Mouse (Mus musculus): Measurements from ENCODE around the gene Mrps18c.

Gene Mrps18c

DNA sequence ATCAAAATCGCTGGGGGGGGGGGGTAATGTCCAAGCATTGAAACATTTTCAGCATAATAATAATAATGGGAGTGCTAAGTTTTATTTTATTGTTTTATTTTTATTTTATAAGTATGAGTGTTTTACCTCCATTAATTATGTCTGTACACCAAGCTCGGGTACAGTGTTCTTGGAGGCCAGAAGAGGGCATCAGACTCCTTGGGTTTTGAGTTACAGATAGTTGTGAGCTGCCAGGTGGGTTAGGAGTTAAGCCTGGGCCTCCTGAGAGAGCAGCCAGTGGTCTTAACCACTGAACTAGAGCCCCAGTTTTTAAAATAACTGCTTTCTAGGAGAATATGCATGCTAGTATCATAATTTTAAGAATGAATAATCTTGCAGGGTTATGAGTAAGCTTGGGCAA, 27.5 kb downstream of the Mrps18c start:
- DNase-seq (ENCODE audit: inconsistent age in 2 of 2, low spot score in 1 of 2), result peak in 1 of 2 experiments; percentile 56

- no peak for DNase-seq (ENCODE audit: inconsistent age in 2 of 2, low spot score in 1 of 2)
Observed at GRCm38 (mm10) chr5:100826531-100826930, 28.1 kb downstream of the Mrps18c start.

DNA sequence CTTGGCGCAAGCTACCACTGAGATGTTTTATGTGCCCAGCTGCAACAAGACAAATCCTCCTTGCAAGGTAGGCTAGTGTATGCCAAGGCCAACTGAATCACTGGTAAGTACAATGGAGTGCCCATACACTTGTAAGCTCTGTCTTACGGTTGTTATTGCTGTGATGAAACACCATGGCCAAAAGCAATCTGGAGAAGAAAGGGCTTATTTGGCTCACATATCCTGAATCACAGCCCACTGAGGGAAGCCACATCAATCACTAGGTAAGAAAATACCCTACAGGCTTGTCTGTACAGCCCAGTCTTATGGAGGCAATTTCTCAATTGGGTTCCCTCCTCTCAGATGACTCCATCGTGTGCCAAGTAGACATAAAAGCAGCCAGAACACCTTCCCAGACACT, 30.3 kb downstream of the Mrps18c start:
- peak in 1 of 2 experiments; percentile 45 for DNase-seq (ENCODE audit: inconsistent age in 2 of 2, low spot score in 1 of 2)

DNA sequence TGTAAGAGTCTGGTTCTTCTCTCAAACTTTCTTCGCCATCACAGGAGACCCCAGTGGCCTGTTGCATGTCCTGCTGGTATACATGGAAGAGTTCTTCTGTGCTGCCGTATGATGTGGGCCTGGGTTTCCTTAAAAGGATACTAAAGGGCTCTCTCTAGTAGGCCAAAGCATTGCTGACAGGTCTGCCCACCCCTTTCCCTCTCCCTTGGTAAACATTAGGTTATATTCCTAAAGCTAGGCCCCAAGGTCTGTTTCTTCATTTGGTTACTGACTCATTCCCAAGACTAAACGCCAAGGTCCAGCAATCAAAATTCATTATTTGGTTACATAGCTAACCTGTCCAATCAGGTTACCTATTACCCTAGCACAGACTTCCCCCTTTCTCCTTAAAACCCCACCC, 34.3 kb downstream of the Mrps18c start:
- DNase-seq (ENCODE audit: inconsistent age in 2 of 2, low spot score in 1 of 2), result no peak

DNA sequence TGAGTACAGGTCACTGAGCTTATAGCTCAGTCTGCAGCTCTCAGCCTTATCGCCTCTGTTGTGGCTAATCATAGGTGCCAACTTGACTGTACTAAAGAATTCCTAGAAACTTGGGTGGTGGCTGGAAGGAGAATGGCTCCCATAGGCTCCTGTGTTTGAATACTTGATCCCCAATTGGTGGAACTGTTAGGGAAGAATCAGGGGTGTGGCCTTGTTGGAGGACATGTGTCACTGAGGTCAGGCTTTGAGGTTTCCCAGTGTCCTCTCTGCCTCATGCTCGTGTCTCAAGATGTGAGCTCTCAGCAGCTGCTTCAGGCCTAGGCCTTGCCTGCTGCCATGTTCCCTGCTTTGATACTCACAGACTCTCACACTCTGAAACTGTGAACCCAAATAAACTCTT, 35.4 kb downstream of the Mrps18c start:
- DNase-seq (ENCODE audit: inconsistent age in 2 of 2, low spot score in 1 of 2), result no peak

GRCm38 (mm10) chr5:100835862-100836538, 37.6 kb downstream of the Mrps18c start:
- peak in 1 of 2 experiments; percentile 31 for DNase-seq (ENCODE audit: inconsistent age in 2 of 2, low spot score in 1 of 2)

DNA sequence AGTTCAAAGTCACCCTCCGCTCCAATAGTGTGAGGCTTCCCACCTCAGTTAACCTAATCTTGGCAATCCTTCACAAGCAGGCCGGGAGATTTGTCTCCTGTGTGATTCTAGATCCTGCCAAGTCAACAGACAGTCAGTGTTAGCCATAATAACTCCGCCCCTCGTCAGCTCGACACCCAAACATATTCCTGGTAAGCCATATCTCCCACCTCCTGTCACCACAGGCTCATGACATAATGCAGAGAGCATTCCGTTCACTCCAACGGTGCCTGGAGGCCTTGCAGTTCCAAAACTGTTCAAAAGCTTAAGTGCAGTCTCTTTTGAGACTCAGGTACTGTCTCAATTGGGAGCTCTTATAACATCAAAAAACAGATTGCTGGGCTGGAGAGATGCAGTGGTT, 39.5 kb downstream of the Mrps18c start:
- DNase-seq (ENCODE audit: inconsistent age in 2 of 2, low spot score in 1 of 2), result no peak

DNA sequence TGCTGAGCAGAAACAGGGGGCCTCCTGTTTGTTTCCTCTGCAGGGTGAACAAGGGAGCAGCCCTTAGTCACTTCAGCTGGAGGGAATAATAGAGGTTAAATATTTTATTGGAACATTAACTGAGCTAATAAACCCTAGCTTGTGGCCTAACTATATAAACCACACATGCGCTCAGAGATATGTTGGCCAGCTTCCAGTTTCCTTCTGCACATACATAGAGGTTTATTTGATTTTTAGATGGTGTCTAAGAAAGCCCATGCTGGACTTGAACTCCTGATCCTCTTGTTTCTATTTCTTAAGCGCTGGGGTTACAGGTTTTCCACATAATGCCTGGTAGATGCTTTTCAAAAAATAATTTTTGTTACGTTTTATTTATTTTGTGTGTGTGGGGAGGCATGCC, 46.1 kb downstream of the Mrps18c start:
- DNase-seq (ENCODE audit: inconsistent age in 2 of 2, low spot score in 1 of 2), result no peak

DNA sequence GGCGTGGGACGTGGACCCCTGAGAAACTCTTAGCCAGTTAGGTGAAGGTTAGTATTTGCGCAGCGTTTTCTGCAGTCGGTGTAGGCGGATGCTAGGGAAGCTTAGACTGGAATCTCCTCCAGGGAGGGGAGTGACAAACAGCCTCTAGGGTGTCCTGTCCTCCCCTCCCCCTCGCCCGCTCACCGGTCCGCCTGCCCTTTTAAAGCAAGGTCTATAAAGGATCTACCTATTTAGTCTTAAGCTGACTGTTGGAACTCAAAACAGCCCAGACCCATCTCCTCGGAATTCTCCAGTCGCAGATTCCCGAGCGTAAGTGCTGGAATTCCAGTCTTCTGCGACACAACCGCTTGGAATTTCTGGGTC, 47.0 kb downstream of the Mrps18c start, which contains the start of gene Gpat3:
Gene Gpat3 (plus strand): TSS at position 229 of the 363 bp plus-strand sequence.
- DNase-seq (ENCODE audit: inconsistent age in 2 of 2, low spot score in 1 of 2), result peak; percentile 58 to 84

DNA sequence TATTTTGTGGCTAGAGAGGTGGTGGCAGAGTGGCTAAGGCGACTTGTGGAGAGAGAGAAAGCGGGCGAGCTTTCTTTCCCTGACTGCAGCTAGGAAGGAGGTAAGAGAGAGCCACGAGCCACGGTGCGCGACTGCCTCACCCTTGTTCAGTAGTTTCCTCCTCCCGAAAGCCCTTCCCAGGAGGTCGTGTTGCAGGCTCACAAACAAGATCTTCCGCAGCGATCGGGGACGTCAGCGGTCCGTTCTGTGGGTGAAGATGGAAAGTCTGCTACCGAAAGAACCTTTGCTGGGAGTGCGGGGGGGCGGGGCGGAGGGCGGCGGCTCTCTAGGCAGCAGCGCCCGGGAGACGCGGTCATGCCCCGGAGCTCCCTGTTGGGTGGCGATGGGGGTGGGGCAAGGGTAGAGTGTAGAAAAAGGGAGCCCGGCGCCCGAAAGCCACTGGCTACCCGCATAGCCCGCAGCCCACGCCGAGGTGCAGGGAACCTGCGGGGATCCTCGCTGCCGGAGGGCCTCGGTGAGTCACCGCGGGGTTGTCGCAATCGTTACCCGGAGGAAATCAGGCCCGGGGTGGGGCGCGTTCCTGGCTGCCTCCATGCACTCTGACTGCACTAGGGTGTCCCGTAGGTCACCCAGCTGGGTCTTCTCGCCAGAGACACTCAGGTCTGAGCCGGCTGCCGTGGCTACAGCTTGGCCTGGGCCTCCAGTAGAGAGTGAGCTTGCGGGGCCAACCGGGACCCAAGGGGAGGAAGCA, 47.6 kb downstream of the Mrps18c start:
- peak; percentile 88 to 96 for DNase-seq (ENCODE audit: inconsistent age in 2 of 2, low spot score in 1 of 2)

DNA sequence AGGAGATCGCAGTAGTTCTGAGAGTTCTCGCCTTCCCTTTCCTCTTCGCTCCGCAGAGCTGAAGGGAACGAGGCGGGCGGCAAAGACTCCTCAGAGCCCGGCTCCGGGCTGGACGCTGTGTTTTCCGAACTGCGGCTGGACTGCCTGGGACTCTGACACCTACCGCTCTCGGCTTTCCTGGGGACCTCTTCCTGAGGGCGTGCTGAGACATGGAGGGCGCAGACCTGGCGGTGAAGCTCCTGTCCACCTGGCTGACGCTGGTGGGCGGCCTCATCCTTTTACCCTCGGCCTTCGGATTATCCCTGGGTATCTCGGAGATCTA, 48.1 kb downstream of the Mrps18c start:
- no peak for DNase-seq (ENCODE audit: inconsistent age in 2 of 2, low spot score in 1 of 2)

- no peak for DNase-seq (ENCODE audit: inconsistent age in 2 of 2, low spot score in 1 of 2)
Observed at GRCm38 (mm10) chr5:100847143-100847542, 48.7 kb downstream of the Mrps18c start.

- DNase-seq (ENCODE audit: inconsistent age in 2 of 2, low spot score in 1 of 2), result no peak
Observed at GRCm38 (mm10) chr5:100853963-100854362, 55.5 kb downstream of the Mrps18c start.
